Mouse (Mus musculus): ENCODE results near the gene Chrnd. TPM values are rescaled to one million over a fixed set of nuclear protein-coding genes. Genes with fewer than 3 reads are reported as not detected.

Chrnd gene
- polyA plus RNA-seq, 1 experiment from 2014 or later = 0.31 TPM

- Histone ChIP-seq H3K4me2 (0 out of 2 replicates have a peak overlapping the region, but pooled peaks have one; percentile 90), H3K27me3 (peaks cover 80% of the 10 kb centered on the region), H3K4me1 (replicated peaks) (peaks cover 26% of the 10 kb centered on the region), H3K9ac (no peak overlapping the region; the same call in 1 of the 2 replicates), H3K36me3 (no peaks in the 10 kb centered on the region), H3K9me3 (no peaks in the 10 kb centered on the region), H3K4me3 (no peak overlapping the region), H3K27ac (replicated peaks) (no peak overlapping the region)
- 11% methylated on average over 13 of the region's 13 CpGs for WGBS
- no peak for ATAC-seq (ENCODE audit: low read depth)
Measured at GRCm38 (mm10) chr1:87185526-87185925, 4.9 kb upstream of the Chrnd start.

- H3K4me2 ChIP-seq = peak overlapping the region; percentile 90
- H3K27ac ChIP-seq (replicated peaks) = no peak overlapping the region
- no peaks in the 10 kb centered on the region for H3K36me3 ChIP-seq
- 2% methylated on average over 54 of the region's 54 CpGs for WGBS
- peak overlapping the region; percentile 61 for H3K9ac ChIP-seq
- H3K9me3 ChIP-seq = no peaks in the 10 kb centered on the region
- peaks cover 26% of the 10 kb centered on the region for H3K4me1 ChIP-seq (replicated peaks)
- H3K27me3 ChIP-seq = peaks cover 71% of the 10 kb centered on the region
- ATAC-seq (ENCODE audit: low read depth) = peak; percentile 60
- H3K4me3 ChIP-seq = peak overlapping the region; percentile 49
Measured at GRCm38 (mm10) chr1:87186261-87187036, 4.0 kb upstream of the Chrnd start.

GRCm38 (mm10) chr1:87187037-87187355, 3.4 kb upstream of the Chrnd start:
- WGBS = under 1% methylated on average over 15 of the region's 15 CpGs
- Histone ChIP-seq H3K4me1 (replicated peaks) (peaks cover 26% of the 10 kb centered on the region), H3K27me3 (peaks cover 69% of the 10 kb centered on the region)

GRCm38 (mm10) chr1:87197296-87197695, 6.9 kb downstream of the Chrnd start:
- 85% methylated on average over 9 of the region's 9 CpGs for WGBS
- Histone ChIP-seq H3K36me3 (no peaks in the 10 kb centered on the region), H3K4me3 (no peak overlapping the region), H3K27me3 (no peaks in the 10 kb centered on the region), H3K9me3 (no peaks in the 10 kb centered on the region), H3K4me1 (replicated peaks) (no peaks in the 10 kb centered on the region), H3K9ac (no peak overlapping the region), H3K4me2 (no peak overlapping the region), H3K27ac (replicated peaks) (no peak overlapping the region)
- ATAC-seq (ENCODE audit: low read depth) = no peak

More at GRCm38 (mm10) chr1:87187037-87187355, 3.4 kb upstream of the Chrnd start:
- peak overlapping the region; percentile 49 for H3K4me3 ChIP-seq
- H3K9me3 ChIP-seq = no peaks in the 10 kb centered on the region
- H3K9ac ChIP-seq = peak overlapping the region; percentile 61
- no peak overlapping the region for H3K27ac ChIP-seq (replicated peaks)
- peak overlapping the region; percentile 90 for H3K4me2 ChIP-seq
- no peak; the same call in 1 of the 2 replicates for ATAC-seq (ENCODE audit: low read depth)
- no peaks in the 10 kb centered on the region for H3K36me3 ChIP-seq

GRCm38 (mm10) chr1:87198119-87199065, 8.0 kb downstream of the Chrnd start:
- Histone ChIP-seq H3K4me1 (replicated peaks) (no peaks in the 10 kb centered on the region), H3K27me3 (no peaks in the 10 kb centered on the region), H3K36me3 (no peaks in the 10 kb centered on the region), H3K27ac (replicated peaks) (no peak overlapping the region), H3K9ac (no peak overlapping the region), H3K4me3 (no peak overlapping the region), H3K4me2 (no peak overlapping the region), H3K9me3 (no peaks in the 10 kb centered on the region)
- 72% methylated on average over 12 of the region's 12 CpGs for WGBS
- no peak for ATAC-seq (ENCODE audit: low read depth)

GRCm38 (mm10) chr1:87200811-87201210, 10.4 kb downstream of the Chrnd start:
- H3K27ac ChIP-seq (replicated peaks) = no peak overlapping the region
- H3K4me3 ChIP-seq = no peak overlapping the region
- H3K9ac ChIP-seq = no peak overlapping the region
- no peaks in the 10 kb centered on the region for H3K4me1 ChIP-seq (replicated peaks)
- ATAC-seq (ENCODE audit: low read depth) = no peak
- no peak overlapping the region for H3K4me2 ChIP-seq
- no peaks in the 10 kb centered on the region for H3K9me3 ChIP-seq
- peaks cover 5% of the 10 kb centered on the region for H3K27me3 ChIP-seq
- H3K36me3 ChIP-seq = no peaks in the 10 kb centered on the region
- WGBS = 83% methylated on average over 2 of the region's 2 CpGs

GRCm38 (mm10) chr1:87201848-87202247, 11.4 kb downstream of the Chrnd start:
- Histone ChIP-seq H3K4me2 (no peak overlapping the region), H3K4me3 (no peak overlapping the region), H3K9ac (no peak overlapping the region), H3K27me3 (peaks cover 16% of the 10 kb centered on the region), H3K36me3 (no peaks in the 10 kb centered on the region), H3K9me3 (no peaks in the 10 kb centered on the region), H3K4me1 (replicated peaks) (no peaks in the 10 kb centered on the region), H3K27ac (replicated peaks) (no peak overlapping the region)
- no peak for ATAC-seq (ENCODE audit: low read depth)
- WGBS = 74% methylated on average over 1 of the region's 1 CpGs

- ATAC-seq (ENCODE audit: low read depth) = no peak
- H3K27me3 ChIP-seq = peaks cover 28% of the 10 kb centered on the region
- WGBS = 80% methylated on average over 5 of the region's 5 CpGs
- no peak overlapping the region for H3K4me3 ChIP-seq
- no peak overlapping the region for H3K4me2 ChIP-seq
- no peak overlapping the region for H3K9ac ChIP-seq
- no peak overlapping the region for H3K27ac ChIP-seq (replicated peaks)
- no peaks in the 10 kb centered on the region for H3K36me3 ChIP-seq
- H3K9me3 ChIP-seq = no peaks in the 10 kb centered on the region
- H3K4me1 ChIP-seq (replicated peaks) = no peaks in the 10 kb centered on the region
Measured at GRCm38 (mm10) chr1:87203779-87204178, 13.4 kb downstream of the Chrnd start.

- Histone ChIP-seq H3K4me3 (no peak within 1 kb of the TSS), H3K9me3 (no peaks in the 10 kb centered on the region), H3K27ac (replicated peaks) (no peak within 1 kb of the TSS), H3K4me1 (replicated peaks) (no peaks in the 10 kb centered on the region), H3K4me2 (no peak within 1 kb of the TSS), H3K27me3 (peaks cover 28% of the 10 kb centered on the region), H3K9ac (no peak within 1 kb of the TSS), H3K36me3 (no peaks in the 10 kb centered on the region)
- WGBS = 87% methylated on average over 7 of the region's 7 CpGs
- no peak for ATAC-seq (ENCODE audit: low read depth)
Measured at GRCm38 (mm10) chr1:87204465-87204864, 14.1 kb downstream of the Chrnd start, which contains the start of gene Chrng. Gene Chrng, plus strand, starts transcription at chr1:87204657.

GRCm38 (mm10) chr1:87205038-87205437, 14.6 kb downstream of the Chrnd start:
- no peaks in the 10 kb centered on the region for H3K4me1 ChIP-seq (replicated peaks)
- H3K4me2 ChIP-seq = no peak overlapping the region
- no peaks in the 10 kb centered on the region for H3K9me3 ChIP-seq
- peaks cover 28% of the 10 kb centered on the region for H3K27me3 ChIP-seq
- no peak overlapping the region for H3K27ac ChIP-seq (replicated peaks)
- no peaks in the 10 kb centered on the region for H3K36me3 ChIP-seq
- H3K9ac ChIP-seq = no peak overlapping the region
- 67% methylated on average over 6 of the region's 6 CpGs for WGBS
- H3K4me3 ChIP-seq = no peak overlapping the region
- ATAC-seq (ENCODE audit: low read depth) = no peak

GRCm38 (mm10) chr1:87205502-87205901, 15.1 kb downstream of the Chrnd start:
- H3K9me3 ChIP-seq = no peaks in the 10 kb centered on the region
- no peak overlapping the region for H3K4me3 ChIP-seq
- ATAC-seq (ENCODE audit: low read depth) = no peak
- no peaks in the 10 kb centered on the region for H3K4me1 ChIP-seq (replicated peaks)
- WGBS = 59% methylated on average over 3 of the region's 3 CpGs
- no peaks in the 10 kb centered on the region for H3K36me3 ChIP-seq
- no peak overlapping the region for H3K4me2 ChIP-seq
- no peak overlapping the region for H3K9ac ChIP-seq
- H3K27me3 ChIP-seq = peaks cover 28% of the 10 kb centered on the region
- H3K27ac ChIP-seq (replicated peaks) = no peak overlapping the region

- Histone ChIP-seq H3K27me3 (peaks cover 28% of the 10 kb centered on the region), H3K36me3 (no peaks in the 10 kb centered on the region), H3K9me3 (no peaks in the 10 kb centered on the region), H3K9ac (no peak overlapping the region), H3K4me2 (no peak overlapping the region), H3K27ac (replicated peaks) (no peak overlapping the region), H3K4me1 (replicated peaks) (no peaks in the 10 kb centered on the region), H3K4me3 (no peak overlapping the region)
- 24% methylated on average over 17 of the region's 17 CpGs for WGBS
- no peak for ATAC-seq (ENCODE audit: low read depth)
Measured at GRCm38 (mm10) chr1:87206339-87206738, 15.9 kb downstream of the Chrnd start.
